Mouse (Mus musculus): ENCODE results near the gene Trp53bp1. TPM values are rescaled to one million over a fixed set of nuclear protein-coding genes. Genes with fewer than 3 reads are reported as not detected.

Trp53bp1 gene
- total RNA-seq, 2 experiments from 2014 or later, result 66.8 to 67.9 TPM

DNA sequence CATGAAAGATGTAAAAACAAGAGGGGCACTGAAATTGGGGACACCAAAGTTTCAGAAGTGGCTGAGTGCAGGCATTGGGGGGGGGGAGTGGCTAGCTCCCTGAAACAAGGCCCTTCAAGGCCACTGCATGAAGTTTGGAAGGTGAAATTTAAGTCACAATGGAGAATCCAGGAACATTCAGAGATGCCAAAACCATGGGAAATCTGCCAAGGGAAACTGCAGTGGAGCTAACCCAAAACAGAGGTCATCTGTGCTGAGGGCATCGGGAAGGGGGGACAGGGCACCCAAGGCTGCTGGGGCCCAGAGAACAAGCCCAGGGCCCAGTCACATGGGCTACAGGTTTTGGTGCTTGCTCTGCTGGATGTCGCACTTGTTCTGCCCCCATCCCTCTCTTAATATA, 21.4 kb downstream of the Trp53bp1 start:
- no peak for DNase-seq

DNA sequence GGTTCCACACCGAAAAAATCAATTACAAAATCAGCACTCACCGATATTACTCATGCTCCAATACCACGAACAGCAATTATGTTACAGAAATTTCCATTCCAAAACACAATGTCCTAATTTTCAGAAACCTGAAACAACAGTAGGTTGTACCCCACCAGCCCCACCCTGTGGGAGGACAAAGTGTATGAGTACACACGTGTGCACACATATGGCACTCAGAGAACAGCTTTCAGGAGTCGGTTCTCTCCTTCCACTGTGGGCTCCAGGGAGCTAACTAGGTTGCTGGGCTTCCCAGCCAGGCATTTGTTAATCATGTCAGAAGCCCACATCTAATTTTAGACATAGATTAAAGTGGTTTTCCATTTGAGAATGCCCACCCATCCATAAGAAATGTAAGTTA, 27.1 kb downstream of the Trp53bp1 start:
- no peak for DNase-seq

DNA sequence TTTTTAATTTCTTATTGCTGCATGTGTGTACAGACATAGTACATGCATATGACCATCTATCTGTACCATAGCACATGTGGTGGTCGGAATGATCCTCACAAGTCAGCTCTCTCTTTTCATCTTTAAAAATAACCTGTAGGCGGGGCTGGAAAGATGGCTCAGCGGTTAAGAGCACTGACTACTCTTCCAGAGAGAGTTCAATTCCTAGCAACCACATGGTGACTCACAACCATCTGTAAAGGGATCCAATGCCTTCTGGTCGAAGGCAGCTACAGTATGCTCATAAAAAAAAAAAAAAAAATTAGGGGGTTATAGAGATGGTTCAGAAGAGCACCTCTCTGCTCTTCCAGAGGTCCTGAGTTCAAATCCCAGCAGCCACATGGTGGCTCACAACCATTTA, 31.8 kb downstream of the Trp53bp1 start:
- DNase-seq, result no peak

DNA sequence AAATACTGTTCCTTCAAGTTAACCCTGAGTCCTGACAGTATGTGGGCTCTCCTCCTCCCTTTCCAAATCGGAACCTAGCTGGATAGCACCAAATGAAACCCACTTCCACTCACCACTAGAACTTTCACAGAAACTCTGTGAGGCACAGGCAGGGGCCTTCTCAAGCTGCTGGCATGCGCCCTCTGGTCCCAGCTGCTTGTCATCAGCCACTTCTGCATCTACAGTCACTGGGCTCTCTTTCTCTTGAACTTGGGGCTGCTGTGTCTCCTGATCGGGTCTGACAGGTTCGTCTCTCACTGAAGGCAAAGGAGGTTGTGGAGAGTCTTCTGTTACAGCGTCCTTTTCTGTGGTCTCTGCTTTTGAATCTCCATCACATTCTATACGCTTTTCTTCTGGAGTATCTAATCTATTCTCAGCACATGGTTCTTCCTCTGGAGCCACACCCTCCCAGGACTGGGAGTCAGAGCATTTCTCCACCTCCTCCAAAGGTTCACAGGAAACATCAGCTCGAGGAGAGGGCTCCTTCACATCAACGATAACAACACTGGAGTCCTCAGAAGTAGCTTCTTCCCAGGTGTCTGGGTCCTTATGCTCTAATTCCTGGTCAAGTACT, 35.6 kb downstream of the Trp53bp1 start:
- no peak for DNase-seq

DNA sequence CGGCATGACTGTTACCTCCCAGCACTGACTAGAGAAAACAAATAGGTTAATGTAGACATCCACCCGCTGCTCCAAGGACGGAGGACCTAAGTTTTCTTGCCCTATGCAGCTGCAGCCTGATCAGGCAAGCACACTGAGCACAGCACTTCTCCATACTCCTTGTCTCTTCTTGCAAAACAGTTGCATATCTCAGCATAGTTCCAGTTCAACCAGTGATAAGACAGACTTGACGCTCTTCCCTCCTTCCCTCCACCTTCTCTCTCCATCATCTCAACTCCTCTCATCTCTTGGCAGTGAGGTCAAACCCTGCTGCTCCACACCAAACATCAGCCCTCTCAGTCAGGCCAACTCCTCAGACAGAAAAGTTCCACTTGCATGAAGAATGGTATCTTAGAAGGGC, 43.1 kb downstream of the Trp53bp1 start:
- no peak for DNase-seq

DNA sequence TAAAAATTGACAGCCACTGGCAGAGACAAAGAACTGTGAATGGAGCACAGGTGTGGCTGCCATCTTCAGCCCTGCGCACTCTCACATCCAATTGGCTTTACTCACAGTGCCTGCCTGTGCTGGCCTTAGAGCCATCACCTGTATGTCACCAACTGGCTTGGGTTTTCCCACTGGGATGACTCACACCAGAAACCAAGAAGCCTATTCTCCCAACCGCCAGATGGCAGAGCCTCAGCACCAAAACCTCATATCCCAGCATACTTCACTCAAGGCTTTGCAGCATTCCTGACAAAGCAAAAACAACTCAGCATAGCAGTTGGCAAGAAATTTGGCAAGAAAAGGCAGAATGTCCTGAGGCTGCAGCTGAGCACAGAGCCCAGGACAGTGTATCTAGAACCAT, 48.2 kb downstream of the Trp53bp1 start:
- no peak for DNase-seq

DNA sequence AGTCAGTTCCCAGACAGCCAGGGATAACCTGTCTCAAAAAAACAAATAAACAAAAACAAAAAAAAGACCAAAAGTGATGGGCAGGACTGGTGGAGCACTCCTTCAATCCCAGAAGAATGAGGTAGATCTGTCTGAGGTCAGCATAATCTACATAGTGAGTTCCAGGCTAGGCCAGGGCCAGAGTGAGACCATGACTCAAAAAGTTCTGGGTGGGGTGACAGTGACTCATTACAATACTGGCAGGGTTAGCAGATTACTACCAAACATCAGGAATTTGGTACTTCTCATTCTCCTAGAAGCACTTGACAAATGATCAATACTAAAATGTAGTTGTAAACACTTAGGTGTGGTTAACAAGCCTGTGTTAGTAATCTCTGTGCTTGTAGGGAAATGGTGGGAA, 51.2 kb downstream of the Trp53bp1 start:
- no peak for DNase-seq

DNA sequence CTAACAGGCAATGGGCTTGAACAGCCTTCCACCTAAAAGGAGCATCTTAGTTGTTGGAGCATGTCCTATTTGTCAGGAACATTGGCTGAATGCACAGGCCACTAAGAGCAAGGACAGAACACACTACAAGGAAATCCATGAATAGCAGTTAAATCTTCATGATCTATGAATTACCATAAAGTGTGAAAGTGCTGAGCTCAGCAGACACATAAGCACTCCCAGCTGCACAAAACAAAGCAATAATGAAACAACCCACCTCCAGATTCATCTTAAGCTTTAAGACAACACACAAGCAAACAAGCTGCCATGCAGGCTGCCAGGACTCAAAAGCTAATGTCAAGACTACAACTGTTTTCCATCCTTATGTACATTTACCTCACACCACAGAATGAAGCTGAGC, 52.0 kb downstream of the Trp53bp1 start:
- no peak for DNase-seq

DNA sequence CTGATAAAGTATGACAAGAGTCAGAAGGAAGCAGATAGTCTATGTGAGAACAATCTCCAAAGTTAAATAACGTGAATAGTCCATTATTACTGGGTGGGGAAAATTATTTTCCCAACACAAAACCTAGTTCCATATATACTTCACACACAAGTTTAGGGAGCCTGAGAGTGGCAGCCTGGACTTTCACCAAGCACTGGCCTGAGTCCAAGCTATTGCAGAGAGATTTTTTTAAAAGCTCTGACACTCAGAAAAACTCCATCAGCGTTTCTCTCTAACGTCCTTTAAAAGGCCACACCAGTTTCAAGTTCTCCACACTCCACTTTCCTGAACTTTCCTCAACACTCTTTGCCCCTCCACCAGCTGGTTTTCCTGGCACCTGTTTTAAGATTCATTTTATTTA, 56.7 kb downstream of the Trp53bp1 start:
- peak; percentile 42 for DNase-seq

DNA sequence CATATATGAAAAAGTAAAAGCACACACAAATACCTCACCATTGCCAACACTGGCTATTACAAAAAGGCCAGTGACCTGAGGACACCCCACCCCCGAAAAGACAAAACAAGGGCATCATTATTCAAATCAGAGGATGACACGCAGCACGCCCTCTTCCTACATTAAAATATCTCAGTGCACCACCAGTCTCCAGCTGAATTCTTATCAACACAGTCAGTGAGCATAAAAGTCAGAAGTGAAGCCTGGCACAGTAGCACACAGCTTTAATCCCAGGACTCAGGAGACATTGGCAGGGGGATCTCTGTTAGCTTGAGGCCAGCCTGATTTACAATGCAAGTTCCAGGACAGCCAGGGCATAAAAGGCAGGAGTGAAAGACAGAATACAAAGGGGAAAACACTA, 64.7 kb downstream of the Trp53bp1 start:
- DNase-seq, result no peak

DNA sequence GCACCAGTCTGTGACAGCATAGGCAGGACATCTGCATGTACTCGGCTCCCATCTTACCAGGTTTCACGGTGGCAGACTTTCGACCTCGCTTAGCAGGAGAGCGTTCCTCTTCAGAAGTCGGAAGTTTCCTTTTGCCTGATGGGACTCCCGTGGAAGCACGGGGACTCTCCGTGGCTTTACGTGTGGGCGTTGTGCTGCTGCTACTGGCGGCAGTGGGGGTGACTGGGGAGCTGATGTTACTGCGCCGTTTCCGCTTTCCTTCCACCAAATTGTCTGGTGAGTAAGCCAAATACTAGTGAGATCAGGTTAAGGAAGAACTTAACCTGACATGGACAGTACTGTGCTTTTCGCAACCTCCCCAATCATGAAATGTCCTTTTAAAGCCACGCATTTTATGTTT, 66.9 kb downstream of the Trp53bp1 start:
- DNase-seq, result no peak

DNA sequence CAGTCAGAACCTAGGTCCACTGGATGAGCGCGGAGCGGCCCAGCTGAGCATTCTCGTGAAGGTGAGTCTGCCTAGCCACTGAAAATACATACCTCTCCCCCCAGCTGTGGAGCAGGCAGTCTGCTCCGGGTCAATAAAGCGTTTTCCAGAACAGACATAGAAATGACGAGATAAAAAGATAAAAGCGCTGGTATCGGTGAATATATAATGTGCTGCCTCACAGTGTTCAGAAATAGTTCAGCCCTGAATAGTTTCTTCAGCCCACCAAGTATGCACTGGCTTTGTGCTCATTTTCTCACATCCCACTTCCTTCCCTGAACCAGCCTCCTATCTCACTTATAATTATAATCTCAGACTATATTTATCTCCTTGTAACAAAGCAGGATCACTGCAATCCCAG, 75.7 kb downstream of the Trp53bp1 start:
- DNase-seq, result no peak

DNA sequence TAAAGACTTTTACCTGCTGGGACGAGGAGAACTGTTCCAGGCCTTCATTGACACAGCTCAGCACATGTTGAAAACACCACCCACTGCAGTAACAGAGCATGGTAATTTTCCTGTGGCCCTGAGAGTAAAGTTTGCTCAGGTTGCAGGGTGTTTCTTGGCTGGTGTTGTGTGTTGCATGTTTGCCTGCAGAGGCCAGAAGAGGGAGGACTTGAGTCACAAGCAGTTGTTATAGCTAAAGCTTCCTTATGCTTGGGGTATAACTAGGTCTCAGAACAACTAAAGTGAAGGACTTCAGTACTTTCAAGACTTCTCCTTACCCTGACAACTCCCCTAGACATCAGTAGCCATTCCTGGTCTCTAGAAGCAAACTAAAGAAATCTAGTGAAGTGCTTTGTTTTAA, 82.7 kb downstream of the Trp53bp1 start:
- no peak for DNase-seq

DNA sequence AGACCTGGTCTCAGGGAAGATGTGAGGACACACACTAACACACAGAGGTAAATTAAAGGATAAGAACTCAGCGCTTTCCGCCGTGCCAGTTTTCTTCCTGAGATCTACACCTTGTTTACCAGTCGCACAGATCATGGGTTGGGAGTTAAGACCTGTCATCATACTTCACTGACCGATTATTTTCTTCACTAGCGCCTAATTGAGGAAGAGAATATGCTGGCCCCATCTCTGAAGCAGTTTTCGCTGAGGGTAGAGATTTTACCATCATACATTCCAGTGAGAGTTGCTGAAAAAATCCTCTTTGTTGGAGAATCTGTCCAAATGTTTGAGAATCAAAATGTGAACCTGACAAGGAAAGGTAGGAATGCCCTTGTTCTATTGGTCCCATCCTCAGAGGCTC, 87.1 kb downstream of the Trp53bp1 start:
- DNase-seq, result no peak

DNA sequence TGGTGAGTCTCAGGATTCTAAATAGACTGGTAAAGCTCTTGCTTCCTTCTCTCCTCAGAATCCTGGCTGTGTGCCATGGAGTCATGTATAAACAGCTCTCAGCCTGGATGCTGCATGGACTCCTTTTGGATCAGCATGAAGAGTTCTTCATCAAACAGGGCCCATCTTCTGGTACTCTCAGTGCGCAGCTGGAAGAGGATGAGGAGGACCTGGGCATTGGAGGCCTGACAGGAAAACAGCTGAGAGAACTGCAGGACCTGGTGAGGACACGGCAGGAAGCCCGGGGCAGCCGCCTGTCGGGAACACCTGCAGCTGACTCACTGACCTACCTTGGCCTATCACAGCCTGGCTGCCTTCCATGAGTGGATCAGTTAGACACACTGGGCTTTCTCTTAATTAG, 87.8 kb downstream of the Trp53bp1 start:
- no peak for DNase-seq

DNA sequence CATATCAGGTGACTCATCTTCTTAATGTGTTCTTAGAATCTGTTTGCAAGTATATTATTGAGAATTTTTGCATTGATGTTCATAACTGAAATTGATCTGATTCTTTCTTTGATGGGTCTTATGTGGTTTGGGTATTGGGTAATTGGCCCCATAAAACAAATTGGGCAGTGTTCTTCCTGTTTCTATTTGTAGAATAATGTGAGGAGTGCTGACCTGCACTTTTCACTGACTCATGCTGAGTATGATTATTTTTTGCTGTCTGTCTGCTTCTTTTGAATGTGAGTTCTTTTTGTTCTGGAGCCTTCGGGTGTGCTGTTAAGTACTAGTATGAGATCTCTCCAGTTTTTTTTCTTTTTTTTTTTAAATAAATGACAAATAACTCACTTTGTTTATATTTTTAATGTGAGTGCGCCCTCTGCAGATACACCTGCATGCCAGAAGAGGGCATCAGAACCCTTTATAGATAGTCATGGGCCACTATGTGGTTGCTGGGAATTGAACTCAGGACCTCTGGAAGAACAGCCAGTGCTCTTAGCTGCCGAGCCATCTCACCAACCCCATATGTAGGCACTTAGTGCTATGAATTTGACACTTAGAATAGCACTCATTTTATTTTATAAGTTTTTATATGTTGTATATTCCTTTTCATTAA, 92.3 kb downstream of the Trp53bp1 start:
- no peak for DNase-seq

DNA sequence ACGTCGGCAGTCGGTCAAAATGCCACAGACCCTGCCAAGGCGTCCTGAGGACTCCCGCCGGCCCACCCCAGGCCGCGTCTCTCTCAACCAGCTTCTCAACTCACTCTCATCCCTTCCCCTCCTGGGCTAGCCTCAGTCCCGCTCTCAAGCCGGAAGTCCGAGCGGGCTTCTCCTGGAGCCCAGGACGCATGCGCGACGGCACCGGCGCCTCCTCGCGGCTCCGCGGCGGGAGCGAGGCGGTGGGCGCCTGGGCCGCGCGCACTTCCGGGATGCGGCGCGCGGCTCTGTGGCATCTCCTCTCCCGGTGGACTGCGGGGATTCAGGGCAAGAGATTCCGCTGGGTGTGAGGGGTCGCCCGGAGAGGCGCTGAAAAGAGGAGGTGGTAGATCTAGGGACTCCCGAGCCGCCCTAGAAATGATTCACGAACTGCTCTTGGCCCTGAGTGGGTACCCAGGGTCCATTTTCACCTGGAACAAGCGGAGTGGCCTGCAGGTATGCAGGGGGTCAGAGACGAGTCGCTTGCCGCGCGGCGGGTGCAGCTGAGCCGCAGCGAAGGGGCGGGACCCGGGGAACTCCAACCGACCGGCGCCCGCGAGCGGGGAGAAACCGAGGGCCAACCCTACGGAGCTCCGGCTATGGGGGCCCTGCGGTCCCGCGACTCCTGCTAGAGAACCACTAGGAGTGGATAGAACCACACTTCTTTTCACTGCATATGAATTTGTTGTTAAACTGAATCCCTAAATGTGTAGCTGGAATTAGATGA, 100.0 kb downstream of the Trp53bp1 start, which contains the start of gene Zscan29:
Zscan29 (minus strand) TSS at position 146 of the 763 bp plus-strand sequence.
- peak; percentile 93 for DNase-seq

DNA sequence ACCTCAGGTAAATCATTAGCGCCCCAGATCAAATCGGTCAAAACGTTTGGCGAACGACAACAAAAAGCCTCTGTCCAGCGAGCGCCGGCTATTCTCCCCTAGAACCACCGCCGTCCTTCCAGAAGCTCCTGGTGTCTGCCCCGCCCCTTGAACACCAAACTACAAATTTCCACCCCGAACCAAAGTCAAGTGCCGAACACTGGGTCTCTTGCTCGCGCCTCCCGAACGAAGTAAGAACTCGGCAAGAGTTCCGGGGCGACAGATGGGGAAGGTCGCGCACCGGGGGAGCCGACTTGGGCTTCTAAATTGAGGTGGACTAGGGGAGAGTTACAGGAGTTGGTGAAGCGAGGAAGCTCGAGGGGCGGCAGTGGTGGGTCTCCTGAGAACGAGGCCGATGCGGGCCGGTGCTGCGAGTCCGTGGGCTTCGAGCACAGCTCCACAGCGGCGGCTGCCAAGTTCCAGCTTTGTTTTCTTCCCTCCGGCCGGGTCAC, 100.7 kb downstream of the Trp53bp1 start, which contains the start of gene Tubgcp4:
Tubgcp4 (plus strand) TSS at position 174 of the 491 bp plus-strand sequence.
- no peak for DNase-seq

DNA sequence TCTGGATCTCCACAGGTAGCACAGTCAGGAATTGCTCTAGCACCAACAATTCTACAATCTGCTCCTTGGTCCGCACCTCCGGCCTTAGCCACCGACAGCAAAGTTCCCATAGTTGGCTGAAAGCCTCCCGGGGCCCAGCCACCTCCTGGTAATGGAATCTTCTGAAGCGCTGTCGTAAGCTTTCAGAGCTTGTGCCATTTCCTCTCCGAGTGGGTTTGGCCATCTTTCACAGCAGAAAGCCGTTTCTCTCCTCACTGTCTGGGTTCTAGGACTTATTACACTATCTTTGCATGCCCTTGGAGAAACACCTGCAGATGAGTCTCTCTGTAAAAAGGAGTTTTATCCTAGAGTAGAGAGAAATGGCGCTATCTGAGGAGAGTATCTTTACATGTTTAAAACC, 101.3 kb downstream of the Trp53bp1 start:
- peak; percentile 39 for DNase-seq

DNA sequence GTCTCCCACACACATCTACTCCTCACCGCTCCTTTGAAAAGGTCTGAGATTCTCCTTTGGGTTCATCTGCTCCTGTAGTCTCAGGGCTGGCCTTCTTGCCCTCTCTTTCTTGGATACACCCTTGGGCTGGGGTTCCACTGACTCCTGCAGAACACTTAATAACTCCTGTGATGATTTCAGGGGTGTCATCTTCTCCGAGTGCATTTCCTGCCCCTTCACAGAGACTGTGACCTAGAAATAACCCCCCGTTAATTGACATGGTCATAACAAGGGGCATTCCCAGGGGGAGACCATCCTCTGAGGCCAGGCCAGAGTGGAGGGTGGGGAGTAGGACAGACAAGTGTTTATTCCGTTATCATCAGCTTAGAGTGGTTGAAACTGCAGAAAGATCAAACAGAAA, 102.0 kb downstream of the Trp53bp1 start:
- DNase-seq, result no peak

DNA sequence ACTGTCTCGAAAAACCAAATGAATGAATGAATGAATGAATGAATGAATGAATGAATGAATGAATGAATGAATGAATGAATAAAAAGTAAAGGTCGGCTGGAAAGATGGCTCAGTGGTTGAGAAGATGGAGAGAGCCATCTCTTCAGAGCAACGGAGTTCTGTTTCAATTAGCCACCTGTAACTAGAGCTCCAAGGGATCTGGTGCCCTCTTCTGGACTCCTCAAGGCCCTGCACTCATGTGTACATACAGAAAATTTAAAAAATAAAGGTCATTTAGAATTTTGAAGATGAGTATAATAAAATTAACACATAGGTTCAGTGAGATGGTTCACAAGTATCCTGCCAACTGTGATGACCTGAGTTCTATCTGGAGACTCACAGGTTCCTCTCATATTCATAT, 118.1 kb downstream of the Trp53bp1 start:
- DNase-seq, result no peak

DNA sequence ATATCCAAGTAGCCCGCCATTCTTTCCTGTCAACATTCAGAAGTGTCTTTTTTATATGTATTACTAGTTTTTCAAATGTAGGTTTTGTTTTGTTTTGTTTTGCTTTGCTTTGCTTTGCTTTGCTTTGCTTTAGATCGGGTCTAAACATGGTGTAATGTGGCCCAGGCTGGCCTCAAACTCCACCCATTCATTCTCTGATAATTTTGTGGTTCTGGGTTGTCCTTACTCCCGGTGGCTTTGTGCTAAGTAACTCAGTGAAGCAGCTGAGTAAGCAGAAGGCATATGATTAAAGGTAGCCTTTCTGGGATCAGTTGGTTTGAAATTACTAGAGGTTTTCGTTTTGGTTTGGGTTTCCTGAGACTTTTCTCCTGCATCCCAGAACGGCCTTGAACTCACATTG, 121.5 kb downstream of the Trp53bp1 start:
- no peak for DNase-seq

Measured in heart, postnatal 4 days (tissue).